Mouse (Mus musculus): ENCODE results near the gene Dst.

- TF ChIP-seq CTCF (IDR thresholded peaks at IDR 0.05; ENCODE audit: insufficient read depth, low read depth, low read length) (no peak), POLR2A (IDR thresholded peaks at IDR 0.05; ENCODE audit: insufficient read depth, low read depth, low read length) (no peak)
Observed at GRCm38 (mm10) chr1:34068341-34068740, 160.3 kb downstream of the Dst start.
